Mouse (Mus musculus) heart, embryonic 16.5 days (tissue): ENCODE data around the gene Mbnl1. TPM values are rescaled to one million over a fixed set of nuclear protein-coding genes. Genes with fewer than 3 reads are reported as not detected.

Experiments
- ATAC-seq: fragments of 200-750 bp; cut with Nextera tagmentation; replicated peaks from 2 replicates; pipeline ENCODE4 v1.8.0; 2017; ENCODE audit warnings: moderate number of reproducible peaks; ENCODE audit not compliant: insufficient read depth, low FRiP score; ENCODE audit errors: extremely low read depth
- H3K27ac ChIP-seq: fragments of 300-500 bp; sonication (generic); 2 replicates; pipeline ENCODE4 v1.5.1; 2014; ENCODE audit warnings: mild to moderate bottlenecking, low read length, control low read depth, moderate library complexity
- H3K27me3 ChIP-seq: fragments of 300-500 bp; sonication (generic); 2 replicates; pipeline ENCODE4 v1.6.1; 2014; ENCODE audit warnings: low read length, mixed read lengths; ENCODE audit not compliant: control insufficient read depth, insufficient read depth
- H3K36me3 ChIP-seq: fragments of 300-500 bp; sonication (generic); 2 replicates; pipeline ENCODE4 v1.6.1; 2014; ENCODE audit not compliant: control insufficient read depth, insufficient read depth
- H3K4me1 ChIP-seq: fragments of 300-500 bp; sonication (generic); 2 replicates; pipeline ENCODE4 v1.6.1; 2014; ENCODE audit warnings: low read length, mixed read lengths; ENCODE audit not compliant: control insufficient read depth, insufficient read depth
- H3K4me2 ChIP-seq: fragments of 300-500 bp; sonication (generic); 2 replicates; pipeline ENCODE4 v1.6.1; 2014; ENCODE audit warnings: low read depth, mild to moderate bottlenecking, control low read depth, low read length
- H3K4me3 ChIP-seq: fragments of 300-500 bp; sonication (generic); 2 replicates; pipeline ENCODE4 v1.5.1; 2014; ENCODE audit warnings: mild to moderate bottlenecking, control low read depth, low read length
- H3K9ac ChIP-seq: fragments of 300-500 bp; sonication (generic); 2 replicates; pipeline ENCODE4 v1.6.1; 2014; ENCODE audit warnings: low read length, control low read depth
- H3K9me3 ChIP-seq: fragments of 300-500 bp; sonication (generic); replicated peaks from 2 replicates; pipeline ENCODE4 v1.6.1; 2016; ENCODE audit warnings: low read length; ENCODE audit not compliant: control insufficient read depth
- WGBS: fragments of 180-500 bp; shearing (Covaris S2); extraction: QIAGEN DNeasy Blood & Tissue Kit; methylation state at CpG from one replicate; pipeline ENCODE4 v1.1.7; 2014; 5-methylcytosine and 5-hydroxymethylcytosine counted together
- polyA plus RNA-seq: library from polyadenylated mRNA; unstranded; fragments of >200 nt; fragmentation: Nextera tagmentation; extraction: Ambion mirVana; gene quantifications from 2 replicates; pipeline ENCODE4 v1.2.1, GENCODE M21; 2015

Gene Mbnl1
- polyA plus RNA-seq, 1 experiment from 2014 or later: 92.8 TPM

DNA sequence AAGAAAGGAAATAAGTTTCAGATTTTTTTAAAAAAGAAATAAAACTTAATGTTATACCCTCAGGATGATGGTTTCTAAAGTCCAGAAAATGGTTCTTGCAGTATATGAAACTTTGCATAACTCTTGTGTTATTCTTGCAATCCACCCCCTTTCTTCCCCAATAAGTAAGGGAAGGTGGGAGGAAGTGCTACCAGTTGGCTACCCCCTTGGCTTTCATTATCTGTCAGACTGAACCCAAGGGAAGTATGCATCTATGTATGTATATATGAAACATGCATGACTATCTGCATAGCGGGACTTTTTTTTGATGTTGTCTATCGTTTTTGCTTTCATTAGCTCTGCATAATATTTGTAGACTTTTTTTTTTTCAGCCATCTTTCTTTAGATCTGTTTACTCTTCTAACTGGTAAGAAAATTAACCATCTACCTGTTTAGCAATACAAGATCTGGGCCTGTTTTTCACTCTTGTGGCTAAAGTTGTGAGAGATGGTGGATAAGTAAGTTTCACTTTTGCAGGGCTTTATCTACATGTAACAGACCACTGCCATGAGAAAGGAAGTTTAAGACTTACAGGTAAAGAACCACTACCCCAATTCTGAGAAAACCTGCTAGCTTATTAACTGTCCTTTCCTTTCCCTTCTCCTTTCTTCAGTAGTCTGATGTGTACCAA lies 484 bp upstream of the Mbnl1 start:
- no peak overlapping the region for H3K4me3 ChIP-seq
- no peaks in the 10 kb centered on the region for H3K9me3 ChIP-seq
- H3K36me3 ChIP-seq: no peaks in the 10 kb centered on the region
- H3K9ac ChIP-seq: no peak overlapping the region
- H3K4me1 ChIP-seq: 0 out of 2 replicates have a peak, but pooled peaks cover 3% of the 10 kb centered on the region
- ATAC-seq: no peak
- no peaks in the 10 kb centered on the region for H3K27me3 ChIP-seq
- WGBS: 74% methylated on average over 2 of the region's 2 CpGs
- H3K27ac ChIP-seq: no peak overlapping the region
- no peak overlapping the region; the same call in 1 of the 2 replicates for H3K4me2 ChIP-seq

DNA sequence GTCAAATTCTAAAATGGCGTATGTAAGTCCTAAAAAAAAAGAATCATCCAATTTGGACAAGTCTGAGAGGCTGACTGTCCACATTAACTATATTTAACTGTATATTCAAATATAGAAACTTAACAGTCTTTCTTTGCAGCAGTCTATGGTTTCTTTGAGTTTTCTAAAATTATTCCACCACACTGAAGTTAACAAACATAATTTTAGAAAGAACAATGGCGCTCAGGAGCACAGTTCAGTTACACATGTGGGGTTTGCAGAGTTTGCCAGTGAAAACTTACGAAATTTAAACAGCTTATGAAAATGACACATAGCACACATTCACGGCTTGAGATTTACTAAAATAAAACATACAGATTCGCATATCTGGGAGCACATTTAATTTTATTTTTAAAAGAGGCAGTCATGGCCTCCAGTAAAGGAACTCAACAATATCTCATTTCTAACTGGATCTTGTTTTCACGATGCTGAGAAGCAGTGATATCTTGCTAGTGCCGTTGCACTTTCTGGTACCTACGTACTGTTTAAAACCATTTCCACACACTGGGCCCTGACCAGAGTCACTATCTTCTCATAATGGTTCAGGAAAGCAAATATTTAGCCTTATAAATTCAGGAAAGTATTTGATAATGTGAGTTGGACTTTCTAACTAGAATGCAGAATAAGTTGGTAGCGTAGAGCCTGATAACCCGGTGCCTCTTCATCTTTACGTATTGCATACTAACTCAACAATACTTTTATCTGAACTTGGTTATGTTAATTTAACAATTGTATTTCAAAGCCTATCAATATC lies 1.4 kb downstream of the Mbnl1 start:
- Histone ChIP-seq H3K36me3 (no peaks in the 10 kb centered on the region), H3K4me1 (0 out of 2 replicates have a peak, but pooled peaks cover 3% of the 10 kb centered on the region), H3K27ac (no peak overlapping the region), H3K9me3 (no peaks in the 10 kb centered on the region), H3K4me3 (peak overlapping the region; percentile 33; the same call in 1 of the 2 replicates), H3K27me3 (no peaks in the 10 kb centered on the region), H3K9ac (no peak overlapping the region), H3K4me2 (no peak overlapping the region)
- WGBS: 78% methylated on average over 11 of the region's 11 CpGs
- ATAC-seq: no peak

DNA sequence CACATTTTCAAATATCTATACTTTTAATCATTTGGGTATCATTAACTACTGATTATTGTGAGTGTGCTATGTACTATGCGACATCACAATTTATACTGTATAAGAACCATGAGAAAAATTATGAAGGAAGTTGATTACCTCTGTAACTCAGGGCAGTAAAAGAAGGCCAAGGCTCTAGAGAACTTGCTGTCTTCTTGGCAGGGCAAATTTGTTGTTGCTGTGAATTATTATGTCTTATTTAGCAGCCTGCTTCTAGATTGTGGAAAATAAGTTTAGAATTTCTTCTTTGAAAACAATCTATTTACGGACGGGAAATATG lies 2.0 kb downstream of the Mbnl1 start:
- Histone ChIP-seq H3K36me3 (no peaks in the 10 kb centered on the region), H3K27ac (no peak overlapping the region), H3K4me3 (peak overlapping the region; percentile 32), H3K27me3 (no peaks in the 10 kb centered on the region), H3K4me1 (0 out of 2 replicates have a peak, but pooled peaks cover under 1% of the 10 kb centered on the region), H3K9me3 (no peaks in the 10 kb centered on the region), H3K9ac (no peak overlapping the region; the same call in 1 of the 2 replicates), H3K4me2 (no peak overlapping the region)
- ATAC-seq: no peak
- WGBS: 83% methylated on average over 3 of the region's 3 CpGs

DNA sequence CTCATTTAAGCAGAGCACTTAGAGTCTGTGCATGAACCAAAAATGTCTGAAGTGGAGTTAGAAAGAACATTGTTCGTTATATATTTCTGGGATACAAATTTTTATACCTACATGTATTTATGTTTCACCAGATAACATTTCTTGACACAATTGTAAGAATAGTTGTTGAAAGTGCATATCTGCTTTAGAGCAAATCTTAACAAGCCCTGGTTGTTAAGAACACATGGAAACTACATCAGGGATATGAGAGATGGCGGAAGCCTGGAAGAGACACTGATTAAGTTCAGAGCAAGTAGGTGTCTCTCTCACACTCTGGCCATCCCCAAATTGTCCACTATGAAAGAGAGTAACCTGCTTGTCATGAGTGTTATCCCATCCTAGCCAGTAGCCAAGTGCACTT lies 2.4 kb downstream of the Mbnl1 start:
- ATAC-seq: no peak
- WGBS: 75% methylated on average over 2 of the region's 2 CpGs
- H3K36me3 ChIP-seq: no peaks in the 10 kb centered on the region
- no peaks in the 10 kb centered on the region for H3K27me3 ChIP-seq
- H3K27ac ChIP-seq: no peak overlapping the region
- no peak overlapping the region; the same call in 1 of the 2 replicates for H3K9ac ChIP-seq
- no peak overlapping the region for H3K4me2 ChIP-seq
- H3K4me1 ChIP-seq: no peaks in the 10 kb centered on the region
- no peaks in the 10 kb centered on the region for H3K9me3 ChIP-seq
- H3K4me3 ChIP-seq: peak overlapping the region; percentile 32

DNA sequence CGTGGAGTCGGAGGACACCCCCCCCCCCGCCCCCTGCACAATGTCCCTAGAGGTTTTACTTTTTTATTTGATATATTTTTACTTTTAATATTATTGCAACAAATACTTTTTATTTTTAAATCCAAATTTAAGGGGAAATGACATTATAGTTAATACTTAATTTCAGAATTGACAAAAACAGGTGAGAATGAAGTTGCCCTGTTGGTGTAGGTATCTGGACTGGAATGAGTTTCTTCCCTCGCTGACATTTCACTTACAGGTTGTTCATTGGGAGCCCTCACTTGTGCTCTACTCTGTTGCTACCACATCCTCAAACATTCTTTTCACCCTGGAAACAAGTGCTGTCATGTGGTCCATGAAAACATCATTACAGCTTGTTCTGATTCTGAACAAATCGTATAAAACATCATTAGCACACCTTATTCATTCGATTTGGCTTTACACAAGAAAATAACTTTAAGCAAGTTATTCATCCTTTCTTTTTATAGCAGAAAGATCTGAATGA lies 4.2 kb downstream of the Mbnl1 start:
- Histone ChIP-seq H3K9me3 (no peaks in the 10 kb centered on the region), H3K9ac (no peak overlapping the region), H3K4me3 (no peak overlapping the region), H3K4me1 (no peaks in the 10 kb centered on the region), H3K36me3 (no peaks in the 10 kb centered on the region), H3K27ac (no peak overlapping the region), H3K27me3 (no peaks in the 10 kb centered on the region), H3K4me2 (no peak overlapping the region)
- WGBS: 82% methylated on average over 6 of the region's 6 CpGs
- no peak for ATAC-seq

DNA sequence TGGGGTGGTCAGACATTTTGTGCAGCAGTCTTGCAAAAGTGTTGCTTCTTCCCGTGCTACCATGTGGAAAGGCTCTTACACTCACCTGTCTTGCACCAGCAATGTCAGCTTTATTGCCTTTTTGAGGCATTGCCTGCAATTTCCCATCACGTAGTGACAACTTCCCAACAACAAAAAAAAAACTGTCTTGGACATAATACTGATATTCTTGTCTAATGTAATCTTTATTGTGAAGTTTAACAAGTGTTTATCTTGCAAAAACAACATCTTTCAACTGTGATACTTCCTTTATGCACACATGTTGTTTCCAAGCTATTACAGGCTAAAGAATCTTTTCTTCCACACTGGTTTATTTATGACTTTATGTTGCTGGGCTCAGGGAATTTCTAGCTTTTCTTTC lies 5.8 kb downstream of the Mbnl1 start:
- H3K27me3 ChIP-seq: no peaks in the 10 kb centered on the region
- H3K9ac ChIP-seq: no peak overlapping the region
- no peaks in the 10 kb centered on the region for H3K4me1 ChIP-seq
- H3K9me3 ChIP-seq: no peaks in the 10 kb centered on the region
- 60% methylated on average over 2 of the region's 2 CpGs for WGBS
- H3K4me3 ChIP-seq: no peak overlapping the region
- no peak overlapping the region for H3K27ac ChIP-seq
- no peaks in the 10 kb centered on the region for H3K36me3 ChIP-seq
- ATAC-seq: no peak
- no peak overlapping the region for H3K4me2 ChIP-seq

DNA sequence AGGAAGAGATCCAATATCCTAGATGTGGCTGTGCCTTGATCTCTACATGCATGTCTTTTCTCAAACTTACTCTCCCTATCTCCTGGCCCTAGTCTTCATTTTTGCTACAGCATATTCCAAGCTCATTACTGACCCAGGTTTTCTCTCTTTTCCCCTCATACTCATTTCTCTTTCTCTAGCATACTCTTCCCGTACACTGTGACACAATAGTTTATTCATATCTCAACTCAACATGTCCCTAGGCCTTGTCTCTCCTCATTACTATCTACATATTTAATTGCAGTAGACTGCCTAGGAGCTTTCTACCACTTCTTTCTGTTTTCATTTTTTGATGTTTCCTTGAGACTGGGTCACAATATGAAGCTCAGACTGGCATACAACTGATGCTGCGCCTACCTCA lies 8.1 kb downstream of the Mbnl1 start:
- H3K9ac ChIP-seq: no peak overlapping the region
- no peak overlapping the region for H3K4me2 ChIP-seq
- no peaks in the 10 kb centered on the region for H3K36me3 ChIP-seq
- no peaks in the 10 kb centered on the region for H3K9me3 ChIP-seq
- no peaks in the 10 kb centered on the region for H3K27me3 ChIP-seq
- no peaks in the 10 kb centered on the region for H3K4me1 ChIP-seq
- H3K27ac ChIP-seq: no peak overlapping the region
- no peak for ATAC-seq
- H3K4me3 ChIP-seq: no peak overlapping the region
- 82% methylated on average over 2 of the region's 2 CpGs for WGBS

DNA sequence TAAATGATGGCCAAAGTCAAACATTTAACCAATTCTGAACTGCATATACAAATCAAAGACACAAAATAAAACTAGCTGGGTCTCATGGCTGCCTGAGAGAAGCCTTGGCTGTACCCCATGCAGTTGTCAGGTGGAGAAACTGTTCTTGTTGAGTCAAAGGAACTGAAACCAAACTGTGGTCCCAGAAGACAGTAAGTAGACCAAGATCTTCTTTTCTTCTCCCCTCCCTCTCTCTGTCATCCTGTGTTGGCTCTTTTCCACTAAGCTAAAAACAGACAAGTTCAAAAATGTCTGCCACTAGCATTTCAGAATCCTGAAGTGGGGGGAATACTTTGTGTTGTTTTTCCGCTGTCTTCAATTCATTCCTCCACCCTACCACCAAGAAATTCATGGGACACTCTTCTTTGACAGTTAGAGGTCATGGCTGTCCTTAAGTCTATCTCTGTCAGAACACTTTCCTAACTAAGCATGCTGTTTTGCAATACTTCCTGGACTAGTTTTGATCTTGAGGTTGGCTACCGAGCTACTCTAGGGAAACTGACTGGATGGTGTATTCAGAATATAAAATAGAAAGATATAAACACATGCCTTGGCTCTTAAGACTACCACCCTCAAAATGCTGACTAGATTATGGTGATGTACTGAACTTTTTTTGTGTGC lies 9.2 kb downstream of the Mbnl1 start:
- ATAC-seq: 0 out of 2 replicates have a peak, but pooled peaks have one; percentile 45
- no peaks in the 10 kb centered on the region for H3K36me3 ChIP-seq
- no peak overlapping the region for H3K4me3 ChIP-seq
- no peak overlapping the region for H3K4me2 ChIP-seq
- H3K9ac ChIP-seq: no peak overlapping the region
- H3K27ac ChIP-seq: no peak overlapping the region
- no peaks in the 10 kb centered on the region for H3K4me1 ChIP-seq
- H3K9me3 ChIP-seq: no peaks in the 10 kb centered on the region
- no peaks in the 10 kb centered on the region for H3K27me3 ChIP-seq
- WGBS: 76% methylated on average over 2 of the region's 2 CpGs

DNA sequence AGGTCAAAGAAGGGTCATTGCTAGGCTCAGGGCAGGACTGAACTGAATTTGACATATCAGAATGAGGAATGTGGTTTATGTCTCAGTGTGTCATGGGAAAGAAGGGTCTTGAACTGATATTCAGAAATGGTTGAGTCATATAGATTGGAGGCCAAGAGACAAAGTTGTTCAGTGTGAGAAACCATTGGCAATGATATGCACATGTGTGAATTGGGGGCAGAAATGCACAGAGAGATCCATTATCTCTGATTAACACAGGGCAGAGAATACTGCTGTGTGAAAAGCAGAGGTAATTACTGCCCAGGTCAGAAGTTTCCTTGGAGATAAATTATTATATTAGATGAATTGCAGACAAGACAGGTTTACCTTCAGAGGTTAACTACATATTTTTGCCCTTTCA lies 10.7 kb downstream of the Mbnl1 start:
- no peak overlapping the region for H3K4me2 ChIP-seq
- no peaks in the 10 kb centered on the region for H3K4me1 ChIP-seq

More for the DNA sequence above, 10.7 kb downstream of the Mbnl1 start:
- Histone ChIP-seq H3K9me3 (no peaks in the 10 kb centered on the region), H3K9ac (no peak overlapping the region), H3K27ac (no peak overlapping the region), H3K27me3 (no peaks in the 10 kb centered on the region), H3K36me3 (no peaks in the 10 kb centered on the region), H3K4me3 (no peak overlapping the region)
- no peak for ATAC-seq
